Mouse (Mus musculus) CH12.LX (cell line): Measurements from ENCODE around the gene Zfyve27.

Experiments
- CTCF ChIP-seq, 2 experiments: IDR thresholded peaks in 1 of 2; conservative IDR thresholded peaks in 1 of 2; 2 replicates each; pipeline ENCODE4 v1.5.1; 2011 to 2012; ENCODE audit warnings: low read depth in 2 of 2, low read length in 2 of 2, improper control_type of control experiment in 1 of 2, inconsistent platforms in 1 of 2, mild to moderate bottlenecking in 1 of 2, moderate library complexity in 1 of 2
- GABPA ChIP-seq: IDR thresholded peaks from 2 replicates; pipeline ENCODE4 v1.6.1; 2012; ENCODE audit warnings: low read depth, low read length, improper control_type of control experiment, inconsistent platforms; ENCODE audit not compliant: insufficient replicate concordance
- IRF4 ChIP-seq: IDR thresholded peaks from 2 replicates; pipeline ENCODE4 v1.6.1; 2014; ENCODE audit warnings: low read depth, mild to moderate bottlenecking, inconsistent platforms, low read length, improper control_type of control experiment
- PAX5 ChIP-seq: IDR thresholded peaks from 2 replicates; pipeline ENCODE4 v1.6.1; 2012; ENCODE audit warnings: low read length, inconsistent platforms, mixed read lengths
- POLR2A ChIP-seq: IDR thresholded peaks from 2 replicates; pipeline ENCODE4 v1.6.1; 2011; ENCODE audit warnings: low read depth, mild to moderate bottlenecking, improper control_type of control experiment, low read length
- POLR2AphosphoS2 ChIP-seq: IDR thresholded peaks from 2 replicates; pipeline ENCODE4 v1.6.1; 2011; ENCODE audit warnings: low read depth, low read length, improper control_type of control experiment
- SIN3A ChIP-seq: IDR thresholded peaks from 2 replicates; pipeline ENCODE4 v1.6.1; 2012; ENCODE audit warnings: low read length, improper control_type of control experiment, inconsistent platforms
- TBP ChIP-seq: conservative IDR thresholded peaks from 2 replicates; pipeline ENCODE4 v1.6.1; 2011; ENCODE audit warnings: low read depth, low read length, improper control_type of control experiment
- TCF12 ChIP-seq: IDR thresholded peaks from 2 replicates; pipeline ENCODE4 v1.6.1; 2014; ENCODE audit warnings: low read depth, mild to moderate bottlenecking, inconsistent platforms, low read length, improper control_type of control experiment
- USF1 ChIP-seq: IDR thresholded peaks from 2 replicates; pipeline ENCODE4 v1.6.1; 2014; ENCODE audit warnings: low read depth, mild to moderate bottlenecking, inconsistent platforms, low read length, improper control_type of control experiment
- ZC3H11A ChIP-seq: IDR thresholded peaks from 2 replicates; pipeline ENCODE4 v1.6.1; 2012; ENCODE audit warnings: low read depth, mild to moderate bottlenecking, inconsistent platforms, low read length, improper control_type of control experiment
- ZMIZ1 ChIP-seq: IDR thresholded peaks from 2 replicates; pipeline ENCODE4 v1.6.1; 2012; ENCODE audit warnings: low read depth, mild to moderate bottlenecking, inconsistent platforms, low read length, improper control_type of control experiment
- ZNF384 ChIP-seq: IDR thresholded peaks from 2 replicates; pipeline ENCODE4 v1.6.1; 2012; ENCODE audit warnings: low read depth, low read length, improper control_type of control experiment, inconsistent platforms

GRCm38 (mm10) chr19:42144541-42145167, 19.1 kb upstream of the Zfyve27 start:
- TF ChIP-seq POLR2A (no peak), SIN3A (no peak), USF1 (no peak), POLR2AphosphoS2 (no peak), CTCF (conservative IDR thresholded peaks at IDR 0.05 in 1 of 2, IDR thresholded peaks at IDR 0.05 in 1 of 2; ENCODE audit: low read depth in 2 of 2, low read length in 2 of 2) (peak; percentile 53 to 88; a peak in 3 of 4 replicates), ZMIZ1 (no peak), TBP (no peak), ZNF384 (peak; percentile 99), PAX5 (no peak), IRF4 (0 out of 2 replicates have a peak, but pooled peaks have one; percentile 13), GABPA (no peak), ZC3H11A (peak; percentile 36), TCF12 (no peak)
